Mouse (Mus musculus) 3134 (cell line): ENCODE results near the gene Nktr.

ENCODE experiments used
- DNase-seq: peaks from one replicate; pipeline ENCODE4 v3.0.0-alpha.2; 2011; ENCODE audit warnings: low spot score; ENCODE audit not compliant: insufficient read length; ENCODE audit errors: extremely low read depth

Nktr gene

DNA sequence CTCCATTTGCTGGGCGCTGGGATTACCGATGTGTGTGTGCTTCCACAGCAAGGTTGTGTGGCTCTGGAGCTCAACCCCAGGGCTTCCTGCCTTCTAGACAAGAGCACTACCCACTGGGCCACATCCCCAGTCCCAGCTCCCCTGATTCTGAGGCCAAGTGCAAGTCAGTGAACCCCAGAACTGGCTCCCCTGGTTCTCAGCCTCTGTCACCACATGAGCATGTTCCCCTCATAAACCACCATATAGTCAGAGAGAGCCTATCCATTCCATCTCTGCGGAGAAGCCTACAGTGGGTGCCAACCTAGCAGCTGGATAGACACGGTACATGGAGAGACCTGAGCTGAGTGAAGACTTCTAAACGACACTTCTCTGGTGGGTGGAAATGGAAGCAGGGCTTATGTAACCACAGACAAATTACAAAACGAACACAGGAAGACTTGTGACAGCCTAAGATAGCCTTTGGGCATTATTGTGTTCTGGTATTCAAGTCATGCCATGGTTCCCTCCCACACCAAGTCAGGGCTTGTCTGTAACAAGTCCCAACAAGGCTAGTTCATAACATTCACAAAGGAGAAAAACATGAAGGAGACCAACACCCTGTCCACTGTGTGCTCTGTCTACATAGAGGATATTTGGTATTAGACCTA, 12.8 kb upstream of the Nktr start:
- DNase-seq = no peak

DNA sequence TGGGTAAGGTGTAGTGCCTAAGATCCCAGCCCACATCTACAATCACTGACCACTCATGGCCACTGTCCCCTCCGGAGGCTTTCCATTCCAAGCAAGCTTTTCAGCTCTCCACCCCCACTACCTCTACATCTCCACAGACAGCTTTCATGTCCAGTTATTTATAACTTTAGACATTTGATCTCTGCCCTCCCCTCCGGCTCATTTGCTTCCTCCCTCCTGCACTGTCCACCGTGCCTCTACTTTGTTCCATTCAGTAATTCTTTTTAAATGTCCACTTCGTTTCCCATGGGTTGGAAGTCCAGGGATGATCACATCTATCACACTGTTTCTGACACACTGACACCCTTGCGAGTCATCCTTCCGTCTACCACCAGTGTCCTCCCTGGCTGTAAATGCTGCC, 11.2 kb upstream of the Nktr start:
- no peak for DNase-seq

DNA sequence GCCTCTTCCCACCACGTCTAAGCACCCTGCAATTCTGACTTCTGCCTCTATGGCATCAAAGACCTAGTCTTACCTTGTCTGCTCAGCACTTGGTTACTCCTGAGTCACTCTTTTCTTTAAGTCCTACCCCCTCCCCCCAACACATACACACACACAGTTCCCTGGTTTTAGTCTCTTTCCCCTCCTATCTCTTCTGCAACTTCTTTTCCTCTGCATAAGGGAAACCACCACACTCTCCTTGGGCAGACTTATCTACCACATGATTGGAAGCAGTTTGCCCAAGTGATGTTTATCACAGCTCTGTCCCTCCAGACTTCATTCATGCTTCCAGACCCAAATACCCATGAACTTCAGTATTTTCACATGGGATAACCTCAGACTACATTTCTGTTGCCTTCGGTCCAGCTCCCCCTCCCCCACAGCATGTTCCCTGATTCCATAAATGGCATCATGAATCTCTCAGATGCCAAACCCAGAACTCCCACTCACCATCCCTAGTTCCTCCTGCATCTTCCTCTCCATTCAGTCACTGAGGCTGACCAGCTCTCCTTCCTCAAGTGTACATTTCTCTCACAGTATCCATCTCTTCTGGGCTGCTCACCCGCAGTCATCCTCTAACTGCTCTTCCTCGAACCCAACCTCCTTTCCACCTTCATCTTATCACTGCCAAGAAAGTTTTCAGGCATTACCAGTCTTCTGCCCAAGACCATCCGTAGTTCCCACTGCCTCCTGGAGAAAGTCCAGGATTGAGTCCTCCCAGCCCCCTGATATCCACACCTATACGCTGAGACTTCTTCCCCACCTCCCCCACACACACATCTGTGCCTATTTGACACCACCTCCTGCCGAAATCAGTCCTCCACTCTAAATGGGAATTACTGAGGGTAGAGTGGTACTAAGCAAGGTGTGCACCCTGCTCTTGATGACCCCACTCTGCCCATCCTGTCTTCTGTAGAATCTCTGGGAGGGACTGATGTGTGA, 10.2 kb upstream of the Nktr start:
- DNase-seq = no peak

DNA sequence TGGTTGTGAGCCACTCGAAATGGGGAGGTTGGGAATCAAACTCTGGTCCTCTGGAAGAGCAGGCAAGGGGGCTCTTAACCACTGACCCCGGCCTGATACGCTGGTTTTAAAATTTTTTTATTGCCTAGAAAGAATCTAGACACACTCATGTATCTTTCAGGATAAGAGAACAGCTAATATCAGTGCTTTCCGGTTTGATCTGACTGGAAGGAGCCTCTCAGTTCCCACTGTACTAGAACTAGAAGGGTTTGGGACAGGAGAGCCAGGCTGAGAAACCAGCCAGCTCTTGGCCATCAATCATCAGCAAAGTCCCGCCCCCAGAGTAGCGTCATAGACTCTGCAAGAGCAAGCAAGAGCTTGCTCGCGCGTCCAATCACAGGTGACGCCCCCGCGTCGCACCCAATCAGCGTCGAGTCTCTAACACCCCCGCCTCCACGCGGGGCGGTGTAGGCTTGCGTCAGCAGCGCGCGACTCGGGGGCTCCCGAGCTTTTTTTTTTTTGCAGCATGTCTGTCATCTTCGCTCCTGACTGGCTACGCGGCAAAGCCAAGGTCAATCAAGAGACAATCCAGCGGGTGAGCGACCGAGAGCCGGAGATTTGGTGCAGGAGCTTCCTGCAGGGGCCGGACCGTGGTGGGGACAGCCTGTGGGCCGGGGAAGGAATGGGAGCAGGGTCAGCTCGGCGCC, 8.9 kb upstream of the Nktr start, which contains the start of gene Ss18l2:
Ss18l2 (plus strand) TSS at position 432 of the 686 bp plus-strand sequence.
- DNase-seq = peak; percentile 99

DNA sequence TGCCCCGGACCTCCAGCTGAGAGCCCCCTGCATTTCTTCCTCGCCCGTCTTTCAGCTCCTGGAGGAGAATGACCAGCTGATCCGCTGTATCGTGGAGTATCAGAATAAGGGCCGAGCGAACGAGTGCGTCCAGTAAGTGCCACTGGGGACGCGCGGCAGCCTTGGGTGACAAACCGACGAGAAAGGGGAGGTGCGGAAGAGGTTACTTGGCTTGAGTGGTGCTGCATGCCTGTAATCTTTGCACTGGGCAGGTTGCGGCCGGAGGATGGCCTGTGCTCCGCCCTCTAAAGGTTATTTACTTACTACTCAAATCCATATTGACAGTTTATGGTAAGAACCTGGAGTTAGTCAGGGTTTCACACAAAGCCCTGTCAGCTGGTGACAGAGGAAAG, 8.4 kb upstream of the Nktr start:
- DNase-seq = no peak

DNA sequence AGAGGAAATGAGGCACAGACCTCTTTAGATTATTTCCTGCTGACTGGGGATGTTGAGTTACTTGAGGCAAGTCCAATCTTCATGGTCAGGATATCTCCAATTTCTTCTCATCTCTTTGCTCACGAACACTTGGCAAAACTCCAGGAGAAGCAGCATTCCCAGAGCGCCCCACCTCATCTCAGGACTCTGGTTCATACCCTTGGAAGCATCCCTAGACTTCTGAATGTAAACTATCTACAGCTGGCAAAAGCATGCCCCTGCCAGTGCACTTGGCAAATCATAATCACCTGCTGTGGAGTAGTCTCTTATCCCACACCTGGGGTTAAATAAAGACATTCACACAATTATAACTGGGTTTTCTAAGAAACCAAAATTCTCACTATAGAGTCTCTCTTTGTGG, 1.9 kb upstream of the Nktr start:
- no peak for DNase-seq

DNA sequence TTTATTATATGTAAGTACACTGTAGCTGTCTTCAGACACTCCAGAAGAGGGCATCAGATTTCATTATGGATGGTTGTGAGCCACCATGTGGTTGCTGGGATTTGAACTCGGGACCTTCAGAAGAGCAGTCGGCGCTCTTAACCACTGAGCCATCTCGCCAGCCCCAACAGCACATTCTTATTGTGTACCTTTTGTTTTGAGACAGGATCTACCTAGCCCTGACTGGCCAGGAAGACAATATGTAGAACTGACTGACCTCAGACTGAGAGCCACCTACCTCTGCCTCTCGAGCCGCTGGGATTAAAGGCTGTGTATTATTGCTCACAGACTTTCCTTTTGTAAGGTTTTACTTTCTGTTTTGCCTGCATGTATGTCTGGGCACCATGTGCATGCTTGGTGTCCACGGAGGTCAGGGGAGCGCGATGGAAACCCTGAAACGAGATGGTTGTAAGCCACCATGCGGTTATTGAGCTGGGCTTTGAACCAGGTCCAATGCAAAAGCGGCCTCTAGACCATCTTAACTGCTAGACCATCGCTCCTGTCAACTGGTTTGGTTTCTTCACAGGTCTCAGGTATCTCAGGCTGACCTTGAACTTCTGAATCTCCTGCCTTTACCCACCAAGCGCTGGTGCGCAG, 781 bp upstream of the Nktr start:
- no peak for DNase-seq

DNA sequence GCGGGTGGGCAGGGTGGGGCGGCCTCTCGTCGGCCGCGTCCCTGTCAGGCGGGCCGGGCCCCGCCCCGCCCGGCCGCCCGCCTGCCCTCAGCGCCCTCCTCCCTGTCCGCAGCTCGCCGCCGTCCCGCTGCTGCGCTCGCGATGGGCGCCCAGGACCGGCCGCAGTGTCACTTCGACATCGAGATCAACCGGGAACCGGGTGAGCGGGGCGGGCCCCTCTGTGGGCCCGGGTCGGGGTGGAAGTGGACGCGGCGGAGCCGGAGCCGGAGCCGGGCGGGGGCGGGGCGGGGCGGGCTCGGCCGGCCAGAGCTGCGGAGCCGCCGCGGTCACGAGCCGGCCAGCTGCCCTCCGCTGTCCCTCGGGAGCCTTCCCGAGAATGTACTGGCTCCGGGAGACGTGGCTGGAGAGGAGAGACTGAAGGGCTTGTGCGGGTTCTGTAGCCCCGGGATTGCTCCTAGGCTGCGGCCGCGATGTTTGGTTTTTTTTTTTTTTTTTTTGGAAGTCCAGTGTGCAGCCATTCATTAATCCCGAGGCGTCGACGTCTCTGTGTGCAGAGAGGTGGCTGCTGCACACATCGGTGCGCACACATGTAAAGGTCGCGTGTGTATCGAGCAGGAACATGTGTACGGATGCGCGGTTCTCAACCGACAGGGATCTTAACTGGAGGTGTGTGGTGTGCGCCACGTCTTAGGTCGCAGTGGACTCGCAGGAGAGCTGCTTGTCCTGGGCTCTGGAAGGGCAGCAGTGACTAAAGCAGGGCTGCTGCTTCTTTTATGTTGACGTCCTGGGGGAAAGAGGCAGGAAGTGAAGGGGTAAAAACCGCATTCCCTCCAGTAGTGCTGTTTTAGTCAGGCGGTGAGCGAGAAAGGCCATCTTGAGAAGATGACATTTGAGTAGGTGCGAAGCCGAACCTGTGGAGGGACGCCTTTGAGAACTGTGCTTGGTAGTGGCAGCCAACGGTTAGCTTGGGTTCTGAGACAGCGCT, 670 bp downstream of the Nktr start:
- DNase-seq = peak; percentile 70

DNA sequence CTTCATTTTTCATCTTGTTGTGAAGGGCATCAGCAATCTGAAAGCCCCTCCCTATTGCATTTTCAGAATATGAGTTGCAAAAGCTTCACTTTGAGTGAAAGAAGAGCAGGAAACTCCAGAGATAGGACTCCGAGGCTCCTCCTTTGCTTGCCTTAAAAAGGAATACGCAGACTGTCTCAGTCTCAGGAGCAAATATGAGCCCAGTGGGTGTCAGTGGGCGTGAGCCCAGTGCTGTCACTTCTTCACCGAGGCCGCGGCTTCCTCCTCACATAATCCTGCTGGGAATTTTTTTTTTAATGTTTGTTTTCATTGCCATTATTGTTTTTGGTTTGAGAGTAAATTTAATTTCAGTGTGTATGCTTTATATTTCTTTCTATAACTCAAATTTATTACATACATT, 21.5 kb downstream of the Nktr start:
- no peak for DNase-seq

DNA sequence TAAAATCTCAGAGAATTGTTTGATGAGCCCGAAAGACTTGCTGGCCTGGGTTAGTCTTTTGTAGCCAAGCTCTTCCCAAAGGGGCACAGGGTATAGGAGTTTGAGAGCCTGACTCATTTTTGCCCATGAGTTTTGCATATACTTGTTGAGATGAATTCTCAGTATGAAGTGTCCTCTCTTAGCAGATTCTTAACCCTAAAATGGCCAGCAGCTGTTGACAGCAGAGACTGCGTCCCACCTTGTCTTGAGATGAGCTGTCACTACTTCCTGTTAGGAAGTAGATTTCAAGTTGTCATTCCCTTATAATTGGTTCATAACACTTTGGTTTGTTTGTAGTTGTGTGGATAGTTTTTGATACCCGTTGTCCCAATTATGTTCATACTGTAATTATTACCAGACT, 22.2 kb downstream of the Nktr start:
- no peak for DNase-seq

DNA sequence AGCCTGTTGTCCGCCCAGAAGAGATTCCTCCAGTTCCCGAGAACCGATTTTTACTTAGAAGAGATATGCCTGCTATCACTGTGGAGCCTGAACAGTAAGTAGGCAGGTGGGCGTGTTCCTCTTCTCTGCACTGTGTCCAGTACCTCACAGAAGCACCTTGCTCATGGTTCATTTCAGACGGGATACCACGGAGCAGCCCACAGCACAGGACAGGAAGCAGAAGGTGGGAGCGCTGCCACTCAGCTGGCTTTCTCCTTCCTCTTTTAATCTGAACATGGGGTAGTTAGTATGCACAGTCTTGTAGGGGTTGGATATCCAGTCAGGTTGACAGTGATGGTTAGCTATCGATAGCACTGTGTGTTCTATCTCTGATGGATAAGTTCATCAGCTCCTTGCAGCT, 25.1 kb downstream of the Nktr start:
- DNase-seq = no peak

DNA sequence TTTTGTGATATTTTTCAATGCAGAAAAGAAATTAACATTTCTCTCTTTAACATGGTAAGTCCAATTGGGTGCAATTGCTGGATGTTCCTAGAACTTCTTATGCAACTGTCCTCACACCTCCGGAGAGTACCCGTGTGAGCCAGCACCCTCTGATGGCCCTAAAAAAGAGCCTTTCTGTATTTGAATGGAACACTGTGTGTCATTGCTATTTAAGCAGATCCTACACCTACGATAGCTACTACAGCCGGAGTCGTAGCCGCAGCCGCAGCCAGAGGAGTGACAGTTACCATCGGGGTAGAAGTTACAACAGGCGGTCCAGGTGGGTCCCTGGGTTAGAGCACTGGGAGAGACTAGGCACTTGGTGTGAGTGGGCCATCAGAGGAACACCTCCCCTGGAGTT, 33.8 kb downstream of the Nktr start:
- no peak for DNase-seq

DNA sequence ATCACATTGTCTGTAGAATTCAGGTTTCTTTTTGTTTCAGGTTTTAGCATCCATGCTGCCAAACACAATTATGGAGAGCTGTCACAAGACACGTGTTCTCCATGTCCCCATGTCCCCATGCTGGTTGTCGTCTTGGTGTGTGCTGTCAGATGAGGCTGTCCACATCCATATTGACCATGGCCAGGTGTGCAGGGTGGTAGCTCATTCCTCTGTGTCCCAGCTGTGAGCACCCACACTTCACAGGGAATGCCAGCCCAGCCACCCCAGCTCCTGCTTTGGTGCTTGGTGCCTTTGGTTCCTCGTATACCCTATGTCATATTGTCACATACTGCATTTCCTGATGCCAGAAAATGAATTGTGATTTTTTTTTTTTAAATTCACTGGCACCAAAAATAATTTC, 35.7 kb downstream of the Nktr start:
- DNase-seq = no peak

DNA sequence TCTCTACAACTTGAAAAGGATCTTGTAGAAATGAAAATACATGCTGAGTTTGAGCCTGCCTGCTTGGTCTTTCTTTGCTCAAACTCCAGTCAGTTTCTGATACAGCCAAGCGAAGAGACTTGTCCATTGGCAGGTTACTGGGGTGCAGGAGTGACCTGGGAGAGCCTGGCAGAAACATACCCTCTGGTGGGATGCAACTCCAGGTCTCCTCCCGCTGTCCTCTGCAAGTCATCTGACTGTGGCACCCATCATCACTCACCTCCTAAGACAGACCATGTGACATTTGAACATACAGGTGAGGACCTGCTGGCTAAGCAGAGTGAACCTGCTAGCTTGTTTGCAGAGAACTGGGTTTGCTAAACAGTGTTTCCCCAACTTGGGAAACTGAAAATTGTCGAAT, 37.8 kb downstream of the Nktr start:
- DNase-seq = no peak

DNA sequence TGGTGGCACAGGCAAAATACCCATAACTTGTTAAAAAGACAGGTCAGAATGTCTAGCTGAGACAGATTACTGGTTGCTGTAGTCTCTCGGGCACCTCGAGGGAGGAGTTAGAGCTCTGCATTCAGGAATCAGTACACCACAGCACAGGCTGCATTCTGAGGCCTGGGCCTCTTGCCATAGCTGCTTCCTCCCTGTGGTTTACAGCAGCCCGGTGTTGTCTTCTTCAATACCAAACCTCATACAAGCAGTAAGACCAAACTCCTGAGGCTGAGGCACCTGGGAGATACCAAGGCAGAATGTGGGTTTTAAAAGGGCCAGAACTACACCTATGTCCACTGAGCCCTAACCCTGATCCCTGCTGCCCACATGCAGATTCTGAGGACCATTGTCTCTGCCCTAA, 38.5 kb downstream of the Nktr start:
- no peak for DNase-seq

DNA sequence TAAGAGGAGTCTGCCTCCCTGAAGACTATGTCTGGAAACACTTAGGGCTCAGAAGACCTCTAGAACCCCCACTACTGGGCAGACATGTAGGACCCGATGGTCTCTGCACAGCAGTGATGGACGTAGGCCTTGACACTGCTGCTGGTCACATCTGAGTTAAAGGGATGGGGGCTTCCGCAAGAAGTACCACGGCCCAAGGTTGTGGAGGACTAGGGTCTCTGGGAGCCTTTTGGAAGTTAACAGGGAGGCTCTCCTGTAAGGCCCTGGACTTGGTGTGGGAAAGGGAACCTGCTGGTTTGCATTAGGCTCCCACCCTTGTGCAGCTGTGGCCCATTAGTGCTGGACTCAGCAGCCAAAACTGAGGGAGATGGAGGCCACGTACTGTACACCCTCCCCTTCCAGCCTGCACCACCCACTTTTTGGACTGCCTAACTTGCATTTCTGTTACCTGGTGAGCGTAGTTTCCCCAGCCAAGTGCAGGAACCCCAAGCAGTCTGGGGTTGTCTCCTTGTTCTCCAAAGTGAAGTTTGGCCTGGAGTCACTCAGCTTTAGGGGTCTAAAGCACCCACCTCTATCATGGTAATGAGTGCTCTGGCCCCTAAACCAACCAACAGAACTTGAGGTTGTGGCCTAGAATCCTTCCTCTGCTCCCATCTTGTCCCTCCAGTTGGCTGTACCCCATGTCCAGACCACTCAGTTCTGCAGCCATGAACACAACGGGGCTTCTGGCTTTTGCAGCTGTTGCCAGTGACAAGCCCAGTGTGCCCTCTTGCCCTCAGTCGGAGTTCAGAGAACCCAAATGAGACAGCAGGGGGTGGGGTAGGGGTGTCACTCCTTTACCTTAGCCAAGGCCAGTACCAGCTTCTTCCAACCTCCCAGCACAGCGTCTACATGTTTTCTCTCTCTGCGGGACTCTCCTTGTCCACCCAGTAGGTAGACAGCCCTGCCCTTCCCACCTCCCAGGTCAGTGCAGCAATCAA, 39.2 kb downstream of the Nktr start:
- DNase-seq = no peak

DNA sequence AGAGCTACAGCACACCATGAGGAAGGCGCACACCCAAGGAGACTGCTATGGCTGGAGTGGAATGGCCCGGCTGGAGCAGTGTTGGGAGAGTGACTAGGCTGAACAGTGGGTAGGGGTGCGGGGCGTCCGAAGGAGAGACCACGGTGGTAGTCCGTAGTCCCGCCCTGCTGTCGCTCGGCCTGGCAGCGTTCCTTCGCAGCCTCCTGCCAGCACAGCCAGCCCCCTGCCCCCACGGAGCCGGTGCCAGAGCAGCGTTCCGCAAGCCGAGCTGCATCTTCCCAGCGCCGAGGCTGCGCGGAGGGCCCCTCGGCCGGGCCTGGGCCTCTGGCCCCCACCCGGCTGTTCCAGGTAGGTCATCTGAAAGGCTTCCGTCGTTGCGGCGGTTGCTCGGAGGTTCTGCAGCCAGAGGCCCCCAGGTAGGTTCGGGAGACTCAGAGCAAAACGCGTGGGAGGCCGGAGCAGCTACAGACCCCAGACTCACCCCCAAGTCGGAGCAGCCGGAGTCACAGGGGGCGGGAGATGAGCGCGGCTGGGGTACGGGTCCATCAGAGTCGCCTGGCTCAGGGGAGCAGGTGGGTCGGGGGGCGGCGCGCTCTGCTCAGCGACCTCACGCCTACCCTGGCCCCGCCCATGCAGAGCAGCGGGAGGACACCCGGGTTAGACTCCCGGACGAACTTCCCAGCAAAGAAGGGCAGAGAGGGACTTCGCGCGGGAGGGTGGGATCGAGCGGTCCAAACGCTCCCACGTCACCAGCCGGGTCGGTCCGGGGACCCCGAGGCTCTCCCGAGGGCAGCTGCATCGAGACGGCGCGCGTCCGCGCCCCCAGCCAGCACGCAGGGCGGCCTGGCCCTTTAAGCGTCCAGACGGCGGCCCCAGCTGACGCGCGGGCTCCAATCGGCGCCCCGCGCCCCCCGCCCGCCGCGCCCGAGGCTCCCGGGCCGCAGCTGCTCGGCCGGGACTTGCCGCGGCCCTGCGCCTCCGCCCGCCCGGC, 40.4 kb downstream of the Nktr start, which contains the start of gene Zfp651:
Zfp651 (plus strand) TSS at position 240 of the 991 bp plus-strand sequence.
- peak; percentile 78 for DNase-seq
